Mouse (Mus musculus): ENCODE data around the gene Oser1. TPM values are rescaled to one million over a fixed set of nuclear protein-coding genes. Genes with fewer than 3 reads are reported as not detected.
A peak's percentile ranks its signal among the peaks of the same experiment; 100 is the strongest.

Oser1 gene
- 79.0 and 86.1 TPM in 2 replicates for polyA plus RNA-seq (2015; fragmentation: Nextera tagmentation; extraction: Ambion mirVana)

DNA sequence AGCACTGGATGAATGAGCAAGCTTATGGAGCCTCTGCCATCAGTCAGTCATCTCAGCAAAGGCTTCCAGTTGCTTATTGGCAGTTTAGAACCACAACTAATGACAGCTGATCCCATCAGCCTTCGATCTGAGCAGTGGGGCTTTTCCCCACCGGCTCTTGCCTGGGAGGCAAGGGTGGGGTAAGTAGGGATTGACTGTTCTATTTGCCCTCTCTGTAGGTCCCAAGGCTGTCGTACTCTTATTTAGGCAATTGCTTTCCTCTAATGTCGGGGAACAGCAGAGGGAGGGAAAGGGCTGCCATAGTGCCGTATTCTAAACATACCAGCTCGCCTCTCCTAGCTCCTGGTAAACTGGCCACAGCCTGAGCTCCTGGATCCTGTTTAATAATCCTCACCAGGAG is at the start of gene Oser1:
Gene Oser1, minus strand, starts transcription at position 101 of the 400 bp plus-strand sequence.
- no peak within 1 kb of the TSS for H3K27ac ChIP-seq (ENCODE audit: low read length)
- H3K4me1 ChIP-seq (ENCODE audit: control insufficient read depth, insufficient read depth, low read length) = peaks cover 9% of the 10 kb centered on the region; the same call in 1 of the 2 replicates
- H3K9ac ChIP-seq (ENCODE audit: low read length) = no peak within 1 kb of the TSS
- H3K27me3 ChIP-seq (ENCODE audit: control insufficient read depth, insufficient read depth, low read length) = no peaks in the 10 kb centered on the region
- 81% methylated on average over 6 of the region's 6 CpGs for WGBS
- no peaks in the 10 kb centered on the region for H3K36me3 ChIP-seq (ENCODE audit: control insufficient read depth, insufficient read depth, low read length)
- ATAC-seq (ENCODE audit: insufficient read depth, low FRiP score) = no peak
- no peak within 1 kb of the TSS for H3K4me3 ChIP-seq (replicated peaks; ENCODE audit: low read length)
- H3K4me2 ChIP-seq (ENCODE audit: low read depth, low read length) = no peak within 1 kb of the TSS
- H3K9me3 ChIP-seq (replicated peaks; ENCODE audit: control insufficient read depth, low read length) = no peaks in the 10 kb centered on the region

DNA sequence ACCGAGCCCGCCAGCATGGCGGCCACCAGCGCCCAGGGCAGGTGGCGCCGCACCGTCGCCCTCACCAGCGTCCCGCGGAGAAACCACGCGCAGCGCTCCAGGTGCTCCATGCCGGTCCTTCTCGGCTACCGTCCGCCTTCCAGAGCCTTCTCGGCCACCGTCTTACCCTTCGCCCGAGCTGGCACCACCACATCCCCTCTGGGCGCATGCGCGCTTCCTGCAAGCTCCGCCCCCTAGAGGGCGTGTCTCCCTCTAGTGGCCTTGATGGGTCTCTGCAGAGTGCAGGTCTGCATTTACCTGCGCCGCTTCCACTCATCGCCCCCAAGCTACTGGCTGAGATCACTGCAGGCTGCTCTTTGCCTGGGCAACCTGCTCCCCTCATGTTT is 48.0 kb upstream of the Oser1 start, which contains the start of gene Fitm2:
Gene Fitm2, minus strand, starts transcription at position 164 of the 386 bp plus-strand sequence.
- under 1% methylated on average over 30 of the region's 30 CpGs for WGBS
- Histone ChIP-seq H3K27ac (ENCODE audit: low read length) (peak within 1 kb of the TSS; percentile 43; the same call in 1 of the 2 replicates), H3K4me2 (ENCODE audit: low read depth, low read length) (peak within 1 kb of the TSS; percentile 91), H3K9me3 (replicated peaks; ENCODE audit: control insufficient read depth, low read length) (no peaks in the 10 kb centered on the region), H3K4me1 (ENCODE audit: control insufficient read depth, insufficient read depth, low read length) (peaks cover 8% of the 10 kb centered on the region), H3K27me3 (ENCODE audit: control insufficient read depth, insufficient read depth, low read length) (no peaks in the 10 kb centered on the region), H3K4me3 (replicated peaks; ENCODE audit: low read length) (peak within 1 kb of the TSS; percentile 74), H3K36me3 (ENCODE audit: control insufficient read depth, insufficient read depth, low read length) (peaks cover 7% of the 10 kb centered on the region; the same call in 1 of the 2 replicates), H3K9ac (ENCODE audit: low read length) (peak within 1 kb of the TSS; percentile 79)
- peak; percentile 95 for ATAC-seq (ENCODE audit: insufficient read depth, low FRiP score)

DNA sequence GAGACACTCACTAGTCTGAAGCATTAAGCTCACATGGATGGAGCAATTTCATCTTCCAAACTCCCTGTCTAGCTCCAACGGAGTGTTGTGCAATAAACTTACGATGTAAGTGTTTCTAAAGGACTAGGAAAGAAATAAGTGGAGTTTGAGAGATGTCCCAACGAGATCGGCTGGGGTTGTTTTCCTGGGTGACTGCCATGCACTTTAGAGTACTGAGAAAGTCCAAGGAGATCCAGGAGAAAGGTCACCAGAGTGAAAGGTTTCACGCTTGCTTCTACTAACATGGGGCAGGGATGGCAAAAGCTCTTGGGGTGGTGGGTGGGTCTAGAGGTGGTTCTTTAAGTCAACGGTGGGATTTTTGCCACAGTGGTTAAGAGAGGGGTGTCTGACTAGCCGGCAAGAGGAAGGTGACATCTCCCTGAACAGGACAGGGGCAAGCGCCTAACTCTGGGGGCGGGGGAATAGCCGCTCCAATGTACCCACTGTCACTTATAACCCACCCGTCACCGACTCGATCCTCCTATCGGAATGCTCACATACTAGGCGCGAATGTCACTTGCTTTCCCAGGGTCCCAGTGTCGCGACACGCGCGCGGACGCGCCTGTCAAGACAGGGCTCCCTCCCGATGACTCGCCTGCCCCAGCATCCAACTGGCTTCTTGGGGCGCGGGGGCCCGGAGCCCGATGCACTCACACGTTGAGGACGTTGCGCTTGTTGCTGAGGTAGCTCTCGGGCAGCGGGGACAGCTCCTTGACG is 47.4 kb upstream of the Oser1 start:
- H3K27ac ChIP-seq (ENCODE audit: low read length) = peak overlapping the region; percentile 43; the same call in 1 of the 2 replicates
- peaks cover 8% of the 10 kb centered on the region for H3K4me1 ChIP-seq (ENCODE audit: control insufficient read depth, insufficient read depth, low read length)
- peak overlapping the region; percentile 79 for H3K9ac ChIP-seq (ENCODE audit: low read length)
- peak overlapping the region; percentile 74 for H3K4me3 ChIP-seq (replicated peaks; ENCODE audit: low read length)
- 5% methylated on average over 36 of the region's 36 CpGs for WGBS
- ATAC-seq (ENCODE audit: insufficient read depth, low FRiP score) = no peak; the same call in 1 of the 2 replicates
- peak overlapping the region; percentile 91 for H3K4me2 ChIP-seq (ENCODE audit: low read depth, low read length)
- no peaks in the 10 kb centered on the region for H3K27me3 ChIP-seq (ENCODE audit: control insufficient read depth, insufficient read depth, low read length)
- H3K36me3 ChIP-seq (ENCODE audit: control insufficient read depth, insufficient read depth, low read length) = peaks cover 7% of the 10 kb centered on the region; the same call in 1 of the 2 replicates
- H3K9me3 ChIP-seq (replicated peaks; ENCODE audit: control insufficient read depth, low read length) = no peaks in the 10 kb centered on the region

DNA sequence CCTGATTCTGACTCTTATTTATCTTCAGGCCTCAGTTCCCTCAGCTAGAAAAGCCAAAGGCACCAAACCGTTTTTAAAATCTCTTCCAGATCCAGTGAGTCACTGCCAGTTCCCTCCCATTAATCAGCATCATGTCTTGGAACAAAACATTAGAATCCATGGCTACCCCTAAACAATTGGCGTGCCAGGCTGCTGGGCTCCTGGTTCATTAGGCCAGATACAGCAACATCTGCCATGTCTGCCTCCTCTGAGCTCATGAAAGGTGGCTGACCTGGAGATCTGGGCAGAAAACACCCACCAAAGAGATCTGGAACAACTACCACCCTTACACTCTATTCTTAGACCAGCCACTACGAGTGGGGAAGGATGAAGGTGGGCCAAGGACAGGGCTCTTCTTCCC is 46.6 kb upstream of the Oser1 start:
- Histone ChIP-seq H3K4me1 (ENCODE audit: control insufficient read depth, insufficient read depth, low read length) (peaks cover 11% of the 10 kb centered on the region), H3K4me3 (replicated peaks; ENCODE audit: low read length) (peak overlapping the region; percentile 74; the same call in 1 of the 2 replicates), H3K9me3 (replicated peaks; ENCODE audit: control insufficient read depth, low read length) (no peaks in the 10 kb centered on the region), H3K4me2 (ENCODE audit: low read depth, low read length) (peak overlapping the region; percentile 91), H3K36me3 (ENCODE audit: control insufficient read depth, insufficient read depth, low read length) (peaks cover 7% of the 10 kb centered on the region; the same call in 1 of the 2 replicates), H3K9ac (ENCODE audit: low read length) (peak overlapping the region; percentile 79), H3K27me3 (ENCODE audit: control insufficient read depth, insufficient read depth, low read length) (no peaks in the 10 kb centered on the region), H3K27ac (ENCODE audit: low read length) (no peak overlapping the region)
- no peak for ATAC-seq (ENCODE audit: insufficient read depth, low FRiP score)
- 56% methylated on average over 3 of the region's 3 CpGs for WGBS

DNA sequence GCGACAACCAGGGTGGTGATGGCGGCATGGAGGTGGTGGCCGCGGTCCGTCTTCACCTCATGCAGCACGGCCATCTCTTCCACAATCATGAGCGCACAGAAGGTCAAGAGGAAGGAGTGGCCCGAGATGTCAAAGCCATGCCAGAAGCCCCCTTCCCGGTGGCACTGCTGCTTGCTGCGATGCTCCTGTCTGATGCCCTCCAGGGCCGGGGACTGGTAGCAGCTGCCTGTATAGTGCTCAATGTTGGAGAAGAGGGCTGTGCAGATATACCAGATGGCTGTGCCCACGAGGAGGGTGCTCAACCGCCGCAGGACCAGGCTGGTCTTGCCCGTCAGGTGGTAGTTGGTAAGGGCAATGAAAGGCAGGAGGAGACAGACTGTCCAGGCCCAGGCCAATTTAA is 45.2 kb upstream of the Oser1 start:
- WGBS = 94% methylated on average over 15 of the region's 15 CpGs
- Histone ChIP-seq H3K9ac (ENCODE audit: low read length) (no peak overlapping the region), H3K27ac (ENCODE audit: low read length) (no peak overlapping the region), H3K27me3 (ENCODE audit: control insufficient read depth, insufficient read depth, low read length) (no peaks in the 10 kb centered on the region), H3K4me1 (ENCODE audit: control insufficient read depth, insufficient read depth, low read length) (peaks cover 12% of the 10 kb centered on the region), H3K4me2 (ENCODE audit: low read depth, low read length) (no peak overlapping the region), H3K36me3 (ENCODE audit: control insufficient read depth, insufficient read depth, low read length) (peaks cover 7% of the 10 kb centered on the region; the same call in 1 of the 2 replicates), H3K9me3 (replicated peaks; ENCODE audit: control insufficient read depth, low read length) (no peaks in the 10 kb centered on the region), H3K4me3 (replicated peaks; ENCODE audit: low read length) (no peak overlapping the region)
- no peak for ATAC-seq (ENCODE audit: insufficient read depth, low FRiP score)

DNA sequence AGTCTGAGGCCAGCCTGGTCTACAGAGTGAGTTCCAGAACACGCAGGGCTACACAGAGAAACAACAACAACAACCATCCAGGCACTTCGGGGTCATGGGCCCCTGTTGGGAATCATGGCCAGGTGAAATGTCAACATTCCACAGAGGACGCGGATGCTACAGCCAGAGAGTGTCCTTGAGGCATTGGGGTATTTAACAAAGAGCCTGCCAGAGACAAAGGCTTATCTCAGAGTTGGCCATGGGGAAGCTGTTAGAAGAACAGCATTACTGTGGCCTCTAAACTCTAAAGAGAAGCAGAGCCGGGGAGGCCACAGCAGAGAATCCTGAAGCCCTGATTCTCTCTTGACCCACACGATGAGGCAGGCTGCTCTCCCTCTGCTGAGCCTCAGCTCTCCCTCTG is 44.4 kb upstream of the Oser1 start:
- Histone ChIP-seq H3K9me3 (replicated peaks; ENCODE audit: control insufficient read depth, low read length) (no peaks in the 10 kb centered on the region), H3K9ac (ENCODE audit: low read length) (no peak overlapping the region), H3K27ac (ENCODE audit: low read length) (no peak overlapping the region), H3K27me3 (ENCODE audit: control insufficient read depth, insufficient read depth, low read length) (no peaks in the 10 kb centered on the region), H3K4me1 (ENCODE audit: control insufficient read depth, insufficient read depth, low read length) (peaks cover 12% of the 10 kb centered on the region), H3K4me2 (ENCODE audit: low read depth, low read length) (no peak overlapping the region), H3K36me3 (ENCODE audit: control insufficient read depth, insufficient read depth, low read length) (peaks cover 7% of the 10 kb centered on the region; the same call in 1 of the 2 replicates), H3K4me3 (replicated peaks; ENCODE audit: low read length) (no peak overlapping the region)
- ATAC-seq (ENCODE audit: insufficient read depth, low FRiP score) = no peak
- WGBS = 87% methylated on average over 6 of the region's 6 CpGs

DNA sequence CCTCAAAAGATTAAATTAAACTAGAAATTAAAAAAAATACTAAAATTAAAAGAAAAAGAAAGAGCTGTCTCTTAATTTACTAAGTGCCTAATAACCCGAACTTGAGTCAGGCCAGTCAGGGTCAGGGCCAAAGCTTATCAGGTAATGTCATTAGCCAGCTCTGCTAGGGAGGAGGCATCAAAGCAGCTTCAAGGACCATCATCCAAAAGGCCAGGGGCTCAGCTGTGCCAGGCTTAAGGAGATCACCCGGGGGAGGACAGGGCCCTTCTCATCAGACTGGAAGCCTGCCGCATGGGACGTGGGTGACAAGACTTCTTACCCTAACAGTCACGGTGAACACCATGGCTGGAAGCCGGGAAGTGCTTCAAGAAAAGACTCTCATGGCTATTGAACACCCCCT is 43.1 kb upstream of the Oser1 start:
- no peak overlapping the region for H3K27ac ChIP-seq (ENCODE audit: low read length)
- peaks cover 7% of the 10 kb centered on the region; the same call in 1 of the 2 replicates for H3K36me3 ChIP-seq (ENCODE audit: control insufficient read depth, insufficient read depth, low read length)
- H3K4me1 ChIP-seq (ENCODE audit: control insufficient read depth, insufficient read depth, low read length) = peaks cover 12% of the 10 kb centered on the region
- no peaks in the 10 kb centered on the region for H3K27me3 ChIP-seq (ENCODE audit: control insufficient read depth, insufficient read depth, low read length)
- 89% methylated on average over 6 of the region's 6 CpGs for WGBS
- H3K4me2 ChIP-seq (ENCODE audit: low read depth, low read length) = no peak overlapping the region
- H3K9ac ChIP-seq (ENCODE audit: low read length) = no peak overlapping the region
- H3K4me3 ChIP-seq (replicated peaks; ENCODE audit: low read length) = no peak overlapping the region
- H3K9me3 ChIP-seq (replicated peaks; ENCODE audit: control insufficient read depth, low read length) = no peaks in the 10 kb centered on the region
- no peak for ATAC-seq (ENCODE audit: insufficient read depth, low FRiP score)

DNA sequence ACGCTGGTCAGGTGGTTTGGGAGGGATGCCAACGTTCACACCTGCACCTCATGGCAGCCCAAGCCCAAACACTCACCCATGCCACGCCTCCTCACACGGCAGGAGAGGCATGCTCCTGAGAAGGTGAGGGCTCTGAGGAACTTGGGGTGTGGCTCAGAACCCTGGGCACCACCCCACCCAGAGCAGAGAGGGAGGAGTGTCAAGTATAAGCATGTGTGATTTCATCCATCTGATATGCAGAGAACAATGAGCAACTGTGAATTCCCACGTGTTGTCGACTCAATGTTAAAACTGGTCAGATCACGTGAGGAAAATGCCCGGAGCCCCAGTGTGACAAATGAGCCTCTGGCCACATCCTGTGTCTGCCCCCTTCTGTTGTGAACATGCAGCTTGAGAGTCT is 42.3 kb upstream of the Oser1 start:
- peak; percentile 88 for ATAC-seq (ENCODE audit: insufficient read depth, low FRiP score)
- Histone ChIP-seq H3K27ac (ENCODE audit: low read length) (no peak overlapping the region), H3K4me1 (ENCODE audit: control insufficient read depth, insufficient read depth, low read length) (peaks cover 11% of the 10 kb centered on the region), H3K36me3 (ENCODE audit: control insufficient read depth, insufficient read depth, low read length) (peaks cover 7% of the 10 kb centered on the region; the same call in 1 of the 2 replicates), H3K4me2 (ENCODE audit: low read depth, low read length) (no peak overlapping the region), H3K9me3 (replicated peaks; ENCODE audit: control insufficient read depth, low read length) (no peaks in the 10 kb centered on the region), H3K4me3 (replicated peaks; ENCODE audit: low read length) (no peak overlapping the region), H3K9ac (ENCODE audit: low read length) (no peak overlapping the region), H3K27me3 (ENCODE audit: control insufficient read depth, insufficient read depth, low read length) (no peaks in the 10 kb centered on the region)
- WGBS = 45% methylated on average over 8 of the region's 8 CpGs

DNA sequence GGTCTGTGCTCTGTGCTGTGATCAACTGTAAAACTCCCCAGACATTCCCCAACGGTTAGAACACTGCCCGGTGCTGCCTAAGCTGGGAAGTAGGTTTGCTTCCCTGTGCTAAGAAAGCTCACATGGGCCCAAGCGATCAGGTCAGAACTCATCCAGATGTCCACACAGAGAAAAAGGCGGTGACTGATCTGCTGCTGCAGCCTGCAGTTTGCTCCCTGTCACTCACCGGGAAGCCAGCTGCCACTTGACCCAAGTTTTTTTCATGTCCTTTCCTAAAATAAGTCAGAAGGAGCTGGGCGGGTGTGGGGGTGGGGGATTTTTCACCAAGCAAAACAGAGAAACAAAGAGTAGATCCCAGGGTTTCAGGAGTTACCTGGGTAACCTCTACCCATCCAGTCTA is 40.1 kb upstream of the Oser1 start:
- no peak overlapping the region for H3K4me3 ChIP-seq (replicated peaks; ENCODE audit: low read length)
- no peak overlapping the region for H3K9ac ChIP-seq (ENCODE audit: low read length)
- no peaks in the 10 kb centered on the region for H3K9me3 ChIP-seq (replicated peaks; ENCODE audit: control insufficient read depth, low read length)
- no peak overlapping the region for H3K27ac ChIP-seq (ENCODE audit: low read length)
- H3K36me3 ChIP-seq (ENCODE audit: control insufficient read depth, insufficient read depth, low read length) = peaks cover 7% of the 10 kb centered on the region; the same call in 1 of the 2 replicates
- WGBS = 56% methylated on average over 6 of the region's 6 CpGs
- 0 out of 2 replicates have a peak, but pooled peaks cover 4% of the 10 kb centered on the region for H3K4me1 ChIP-seq (ENCODE audit: control insufficient read depth, insufficient read depth, low read length)
- no peak overlapping the region for H3K4me2 ChIP-seq (ENCODE audit: low read depth, low read length)
- no peaks in the 10 kb centered on the region for H3K27me3 ChIP-seq (ENCODE audit: control insufficient read depth, insufficient read depth, low read length)
- ATAC-seq (ENCODE audit: insufficient read depth, low FRiP score) = no peak
